Mouse (Mus musculus): ENCODE data around the gene Icam2. TPM values are rescaled to one million over a fixed set of nuclear protein-coding genes. Genes with fewer than 3 reads are reported as not detected.

Icam2 gene
- polyA plus RNA-seq, 1 experiment from 2014 or later, result 79.4 TPM

GRCm38 (mm10) chr11:106391546-106392188 lies 3.8 kb upstream of the Icam2 start:
- Histone ChIP-seq H3K9ac (no peak overlapping the region), H3K27me3 (no peaks in the 10 kb centered on the region), H3K27ac (peak overlapping the region; percentile 6; the same call in 1 of the 2 replicates), H3K4me1 (replicated peaks) (peaks cover 14% of the 10 kb centered on the region; the same call in 1 of the 2 replicates), H3K36me3 (no peaks in the 10 kb centered on the region), H3K4me3 (no peak overlapping the region), H3K4me2 (no peak overlapping the region), H3K9me3 (replicated peaks) (no peaks in the 10 kb centered on the region)
- ATAC-seq (replicated peaks; ENCODE audit: insufficient number of reproducible peaks, insufficient read depth, low FRiP score, low read depth), result 0 out of 2 replicates have a peak, but pooled peaks have one; percentile 37
- WGBS, result 30% methylated on average over 6 of the region's 6 CpGs

DNA sequence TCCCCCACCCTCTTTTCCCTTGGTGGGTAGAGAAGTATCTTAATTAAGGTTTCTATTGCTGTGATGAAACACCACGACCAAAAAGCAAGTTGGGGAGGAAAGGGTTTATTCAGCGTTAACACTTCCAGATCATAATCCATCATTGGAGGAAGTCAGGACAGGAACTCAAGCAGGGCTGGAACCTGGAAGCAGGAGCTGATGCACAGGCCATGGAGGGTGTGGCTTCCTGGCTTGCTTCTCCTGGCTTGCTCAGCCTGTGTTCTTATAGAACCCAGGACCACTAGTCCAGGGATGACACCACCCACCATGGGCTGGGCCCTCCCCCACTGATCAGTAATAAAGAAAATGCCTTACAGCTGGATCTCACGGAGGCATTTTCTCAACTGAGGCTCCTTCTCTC lies 2.9 kb upstream of the Icam2 start:
- Histone ChIP-seq H3K4me3 (no peak overlapping the region), H3K4me1 (replicated peaks) (peaks cover 14% of the 10 kb centered on the region; the same call in 1 of the 2 replicates), H3K36me3 (no peaks in the 10 kb centered on the region), H3K4me2 (no peak overlapping the region), H3K9ac (no peak overlapping the region), H3K27ac (no peak overlapping the region), H3K9me3 (replicated peaks) (no peaks in the 10 kb centered on the region), H3K27me3 (no peaks in the 10 kb centered on the region)
- ATAC-seq (replicated peaks; ENCODE audit: insufficient number of reproducible peaks, insufficient read depth, low FRiP score, low read depth), result no peak
- 54% methylated on average over 3 of the region's 3 CpGs for WGBS

- no peaks in the 10 kb centered on the region for H3K9me3 ChIP-seq (replicated peaks)
- WGBS, result 23% methylated on average over 3 of the region's 3 CpGs
- ATAC-seq (replicated peaks; ENCODE audit: insufficient number of reproducible peaks, insufficient read depth, low FRiP score, low read depth), result no peak
- peak overlapping the region; percentile 19; the same call in 1 of the 2 replicates for H3K9ac ChIP-seq
- no peaks in the 10 kb centered on the region for H3K27me3 ChIP-seq
- peak overlapping the region; percentile 25; the same call in 1 of the 2 replicates for H3K27ac ChIP-seq
- no peaks in the 10 kb centered on the region for H3K36me3 ChIP-seq
- H3K4me1 ChIP-seq (replicated peaks), result peaks cover 14% of the 10 kb centered on the region; the same call in 1 of the 2 replicates
- H3K4me3 ChIP-seq, result no peak overlapping the region
- H3K4me2 ChIP-seq, result no peak overlapping the region
Measured at GRCm38 (mm10) chr11:106389611-106390010, 1.7 kb upstream of the Icam2 start.

DNA sequence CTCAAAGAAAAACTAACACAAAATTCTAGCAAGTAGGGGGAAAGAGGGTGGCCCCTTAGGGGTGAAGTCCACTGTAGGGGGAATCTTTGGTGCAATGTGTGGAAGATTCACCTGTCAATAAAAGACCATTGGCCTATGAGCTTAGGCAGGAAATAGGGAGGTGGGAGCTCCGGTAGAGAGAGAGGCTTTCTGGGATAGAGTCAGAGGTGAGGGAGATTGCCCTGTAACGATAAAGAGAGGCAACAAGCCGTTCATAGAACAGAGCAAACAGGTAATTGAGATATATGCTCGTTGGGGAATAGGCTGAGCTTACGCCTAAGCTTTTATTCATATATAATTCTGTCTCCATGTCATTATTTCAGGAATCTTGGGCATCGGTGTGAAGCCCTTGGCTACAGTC lies 855 bp downstream of the Icam2 start:
- H3K4me1 ChIP-seq (replicated peaks), result peaks cover 25% of the 10 kb centered on the region; the same call in 1 of the 2 replicates
- H3K27ac ChIP-seq, result peak overlapping the region; percentile 41; the same call in 1 of the 2 replicates
- H3K27me3 ChIP-seq, result no peaks in the 10 kb centered on the region
- H3K4me2 ChIP-seq, result no peak overlapping the region
- no peak overlapping the region; the same call in 1 of the 2 replicates for H3K4me3 ChIP-seq
- H3K36me3 ChIP-seq, result no peaks in the 10 kb centered on the region
- 60% methylated on average over 6 of the region's 6 CpGs for WGBS
- no peak overlapping the region for H3K9ac ChIP-seq
- ATAC-seq (replicated peaks; ENCODE audit: insufficient number of reproducible peaks, insufficient read depth, low FRiP score, low read depth), result no peak
- H3K9me3 ChIP-seq (replicated peaks), result no peaks in the 10 kb centered on the region

GRCm38 (mm10) chr11:106386409-106386808 lies 1.5 kb downstream of the Icam2 start:
- Histone ChIP-seq H3K9ac (no peak overlapping the region), H3K4me2 (no peak overlapping the region), H3K9me3 (replicated peaks) (no peaks in the 10 kb centered on the region), H3K27me3 (no peaks in the 10 kb centered on the region), H3K36me3 (no peaks in the 10 kb centered on the region), H3K4me3 (no peak overlapping the region), H3K4me1 (replicated peaks) (peaks cover 25% of the 10 kb centered on the region; the same call in 1 of the 2 replicates), H3K27ac (no peak overlapping the region)
- 78% methylated on average over 3 of the region's 3 CpGs for WGBS
- ATAC-seq (replicated peaks; ENCODE audit: insufficient number of reproducible peaks, insufficient read depth, low FRiP score, low read depth), result no peak

DNA sequence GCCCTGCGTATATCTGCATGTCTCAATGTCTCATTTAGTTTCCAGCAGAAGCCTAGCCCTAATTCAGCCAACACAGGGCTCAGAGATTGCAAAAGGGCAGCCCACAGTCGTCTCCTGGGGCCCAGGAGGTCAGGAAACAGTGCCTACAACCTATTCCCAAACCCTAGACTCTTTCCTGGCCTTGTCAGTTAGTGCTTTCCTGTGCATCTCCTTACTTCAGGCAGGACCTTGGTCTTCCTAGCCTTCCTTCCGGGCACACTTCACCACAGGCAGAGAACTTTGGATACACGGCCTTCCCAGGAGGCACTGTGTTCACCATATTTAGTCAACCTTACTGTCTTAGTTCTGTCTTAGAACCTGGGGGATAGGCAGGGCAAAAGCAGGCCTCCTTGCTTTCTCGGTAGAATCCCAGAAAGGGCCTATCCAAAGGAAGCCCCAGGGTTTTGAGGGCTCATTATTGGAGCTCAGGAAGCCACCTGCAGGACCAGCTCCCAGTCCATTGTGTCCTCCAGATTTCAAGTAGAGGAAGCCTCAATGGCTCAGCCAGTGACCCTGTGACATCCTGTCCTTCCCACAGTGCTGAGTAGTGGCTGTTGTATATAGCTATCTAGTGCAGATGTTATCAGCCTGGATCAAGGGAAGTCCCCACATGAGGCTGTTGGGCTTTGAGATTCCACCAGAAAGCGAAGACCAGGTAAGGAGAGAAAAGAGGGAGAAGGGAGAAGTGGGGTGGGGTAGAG lies 4.7 kb downstream of the Icam2 start:
- no peak for ATAC-seq (replicated peaks; ENCODE audit: insufficient number of reproducible peaks, insufficient read depth, low FRiP score, low read depth)
- WGBS, result 72% methylated on average over 6 of the region's 6 CpGs
- H3K36me3 ChIP-seq, result no peaks in the 10 kb centered on the region
- H3K9me3 ChIP-seq (replicated peaks), result no peaks in the 10 kb centered on the region
- H3K27me3 ChIP-seq, result no peaks in the 10 kb centered on the region
- H3K4me3 ChIP-seq, result no peak overlapping the region
- H3K27ac ChIP-seq, result peak overlapping the region; percentile 88
- H3K9ac ChIP-seq, result no peak overlapping the region
- no peak overlapping the region for H3K4me2 ChIP-seq
- H3K4me1 ChIP-seq (replicated peaks), result 0 out of 2 replicates have a peak, but pooled peaks cover 16% of the 10 kb centered on the region

GRCm38 (mm10) chr11:106382424-106382823 lies 5.5 kb downstream of the Icam2 start:
- H3K4me2 ChIP-seq, result peak overlapping the region; percentile 34
- H3K27ac ChIP-seq, result peak overlapping the region; percentile 88
- peak overlapping the region; percentile 46 for H3K4me3 ChIP-seq
- H3K9ac ChIP-seq, result peak overlapping the region; percentile 43
- peak; percentile 80 for ATAC-seq (replicated peaks; ENCODE audit: insufficient number of reproducible peaks, insufficient read depth, low FRiP score, low read depth)
- no peaks in the 10 kb centered on the region for H3K27me3 ChIP-seq
- 0 out of 2 replicates have a peak, but pooled peaks cover 13% of the 10 kb centered on the region for H3K4me1 ChIP-seq (replicated peaks)
- no peaks in the 10 kb centered on the region for H3K36me3 ChIP-seq
- 47% methylated on average over 5 of the region's 5 CpGs for WGBS
- no peaks in the 10 kb centered on the region for H3K9me3 ChIP-seq (replicated peaks)

DNA sequence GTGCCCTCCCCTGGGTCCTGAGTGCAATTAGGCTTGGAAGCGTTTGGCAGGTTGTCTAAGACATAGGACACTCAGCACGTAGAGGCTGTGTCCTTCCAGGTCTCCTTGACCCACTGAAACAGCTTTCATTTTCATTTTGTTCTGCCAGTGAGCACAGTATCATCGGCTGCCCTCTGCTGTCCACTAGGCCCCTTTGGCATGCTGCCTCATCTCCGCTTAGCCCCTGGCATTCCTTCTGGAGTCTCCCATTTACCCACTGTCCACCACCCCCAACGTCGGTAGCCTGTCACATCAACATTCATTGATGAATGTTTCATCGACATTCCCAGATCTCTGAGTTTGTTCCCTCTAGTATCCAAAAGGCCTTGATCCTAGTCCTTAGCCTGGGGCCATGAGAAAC lies 6.0 kb downstream of the Icam2 start:
- H3K4me1 ChIP-seq (replicated peaks), result 0 out of 2 replicates have a peak, but pooled peaks cover 13% of the 10 kb centered on the region
- 0 out of 2 replicates have a peak, but pooled peaks have one; percentile 30 for ATAC-seq (replicated peaks; ENCODE audit: insufficient number of reproducible peaks, insufficient read depth, low FRiP score, low read depth)
- H3K9me3 ChIP-seq (replicated peaks), result no peaks in the 10 kb centered on the region
- peak overlapping the region; percentile 88 for H3K27ac ChIP-seq
- H3K9ac ChIP-seq, result peak overlapping the region; percentile 43
- peak overlapping the region; percentile 46 for H3K4me3 ChIP-seq
- H3K36me3 ChIP-seq, result no peaks in the 10 kb centered on the region
- H3K4me2 ChIP-seq, result peak overlapping the region; percentile 52
- WGBS, result 58% methylated on average over 7 of the region's 7 CpGs
- H3K27me3 ChIP-seq, result no peaks in the 10 kb centered on the region

DNA sequence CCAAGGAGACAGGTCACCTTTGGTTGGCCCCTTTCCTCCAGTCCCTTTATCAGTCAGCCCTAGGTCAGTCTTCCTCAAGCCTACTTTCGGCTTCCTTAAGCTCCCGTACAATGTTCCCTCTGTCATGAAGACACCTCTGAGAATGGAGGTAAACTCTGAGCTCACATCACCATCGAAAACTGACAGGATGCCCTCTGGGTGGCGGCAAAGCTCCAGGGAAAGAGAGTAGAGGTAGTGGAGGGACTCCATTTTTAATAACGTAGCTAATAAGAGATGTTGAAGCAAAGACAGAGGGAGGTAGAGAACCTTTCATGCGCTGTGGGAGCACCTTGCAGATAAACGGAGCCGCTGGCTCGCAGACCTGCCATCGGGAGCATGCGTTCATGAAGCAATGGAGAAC lies 6.9 kb downstream of the Icam2 start:
- peak overlapping the region; percentile 52 for H3K4me2 ChIP-seq
- no peak for ATAC-seq (replicated peaks; ENCODE audit: insufficient number of reproducible peaks, insufficient read depth, low FRiP score, low read depth)
- no peaks in the 10 kb centered on the region for H3K27me3 ChIP-seq
- no peaks in the 10 kb centered on the region for H3K9me3 ChIP-seq (replicated peaks)
- H3K4me1 ChIP-seq (replicated peaks), result 0 out of 2 replicates have a peak, but pooled peaks cover 13% of the 10 kb centered on the region
- H3K9ac ChIP-seq, result no peak overlapping the region
- peak overlapping the region; percentile 88 for H3K27ac ChIP-seq
- peak overlapping the region; percentile 46 for H3K4me3 ChIP-seq
- 69% methylated on average over 11 of the region's 11 CpGs for WGBS
- no peaks in the 10 kb centered on the region for H3K36me3 ChIP-seq

DNA sequence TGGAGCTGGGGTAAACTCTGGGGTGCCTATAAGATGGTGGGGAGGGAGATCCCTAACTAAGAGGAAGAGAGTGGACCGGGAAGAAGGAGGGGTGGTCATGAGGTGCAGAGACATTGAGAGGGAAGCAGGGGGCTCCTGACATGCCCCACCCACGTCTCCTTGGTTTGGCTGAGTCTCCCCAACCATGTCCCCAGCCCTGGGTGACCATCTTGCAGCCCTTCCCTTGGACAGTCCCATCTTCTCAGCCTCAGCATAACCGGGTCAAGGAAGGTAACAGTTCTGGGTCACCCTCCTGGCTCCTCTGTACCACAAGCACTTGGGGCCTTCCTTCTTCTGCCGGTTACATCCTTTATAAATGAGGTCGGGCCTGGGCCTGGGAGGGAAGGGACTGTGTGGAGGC lies 12.9 kb downstream of the Icam2 start:
- WGBS, result 74% methylated on average over 5 of the region's 5 CpGs
- no peak; the same call in 1 of the 2 replicates for ATAC-seq (replicated peaks; ENCODE audit: insufficient number of reproducible peaks, insufficient read depth, low FRiP score, low read depth)
- no peak overlapping the region for H3K4me2 ChIP-seq
- no peak overlapping the region for H3K4me3 ChIP-seq
- no peaks in the 10 kb centered on the region for H3K27me3 ChIP-seq
- H3K9me3 ChIP-seq (replicated peaks), result no peaks in the 10 kb centered on the region
- no peaks in the 10 kb centered on the region for H3K36me3 ChIP-seq
- no peak overlapping the region for H3K27ac ChIP-seq
- H3K9ac ChIP-seq, result no peak overlapping the region
- 0 out of 2 replicates have a peak, but pooled peaks cover 14% of the 10 kb centered on the region for H3K4me1 ChIP-seq (replicated peaks)

- Histone ChIP-seq H3K36me3 (no peaks in the 10 kb centered on the region), H3K4me1 (replicated peaks) (0 out of 2 replicates have a peak, but pooled peaks cover 14% of the 10 kb centered on the region), H3K4me2 (no peak overlapping the region), H3K27ac (peak overlapping the region; percentile 2; the same call in 1 of the 2 replicates), H3K9ac (no peak overlapping the region), H3K4me3 (no peak overlapping the region), H3K9me3 (replicated peaks) (no peaks in the 10 kb centered on the region), H3K27me3 (no peaks in the 10 kb centered on the region)
- WGBS, result 41% methylated on average over 9 of the region's 9 CpGs
- ATAC-seq (replicated peaks; ENCODE audit: insufficient number of reproducible peaks, insufficient read depth, low FRiP score, low read depth), result peak; percentile 23
Measured at GRCm38 (mm10) chr11:106374559-106374958, 13.3 kb downstream of the Icam2 start.
